Mouse (Mus musculus) intestine, embryonic 15.5 days (tissue): ENCODE measurements around the gene Rpl37a. TPM values are rescaled to one million over a fixed set of nuclear protein-coding genes. Genes with fewer than 3 reads are reported as not detected.

Experiments
- ATAC-seq: fragments of 200-750 bp; cut with Nextera tagmentation; 2 replicates; pipeline ENCODE4 v1.8.0; 2017; ENCODE audit warnings: moderate TSS enrichment, moderate library complexity
- H3K27ac ChIP-seq: fragments of 300-500 bp; sonication (generic); 2 replicates; pipeline ENCODE4 v1.5.1; 2015; ENCODE audit warnings: mild to moderate bottlenecking, inconsistent platforms
- H3K27me3 ChIP-seq: fragments of 300-500 bp; sonication (generic); replicated peaks from 2 replicates; pipeline ENCODE4 v1.6.1; 2015; ENCODE audit warnings: inconsistent platforms
- H3K36me3 ChIP-seq: fragments of 300-500 bp; sonication (generic); 2 replicates; pipeline ENCODE4 v1.6.1; 2015; ENCODE audit warnings: inconsistent platforms
- H3K4me1 ChIP-seq: fragments of 300-500 bp; sonication (generic); replicated peaks from 2 replicates; pipeline ENCODE4 v1.6.1; 2015; ENCODE audit warnings: inconsistent platforms
- H3K4me2 ChIP-seq: fragments of 300-500 bp; sonication (generic); replicated peaks from 2 replicates; pipeline ENCODE4 v1.6.1; 2015; ENCODE audit warnings: mild to moderate bottlenecking, inconsistent platforms
- H3K4me3 ChIP-seq: fragments of 300-500 bp; sonication (generic); replicated peaks from 2 replicates; pipeline ENCODE4 v1.5.1; 2015; ENCODE audit warnings: inconsistent platforms
- H3K9ac ChIP-seq: fragments of 300-500 bp; sonication (generic); 2 replicates; pipeline ENCODE4 v1.6.1; 2015; ENCODE audit warnings: inconsistent platforms
- H3K9me3 ChIP-seq: fragments of 300-500 bp; sonication (generic); 2 replicates; pipeline ENCODE4 v1.6.1; 2016; ENCODE audit warnings: inconsistent platforms
- WGBS: fragments of 180-500 bp; shearing (Covaris S2); methylation state at CpG from one replicate; pipeline ENCODE4 v1.1.7; 2015; 5-methylcytosine and 5-hydroxymethylcytosine counted together
- polyA plus RNA-seq: library from polyadenylated mRNA; unstranded; fragments of >200 nt; fragmentation: Nextera tagmentation; extraction: Ambion mirVana; gene quantifications from 2 replicates; pipeline ENCODE4 v1.2.1, GENCODE M21; 2015

Gene Rpl37a
- polyA plus RNA-seq, 1 experiment from 2014 or later, result 1,885 TPM

DNA sequence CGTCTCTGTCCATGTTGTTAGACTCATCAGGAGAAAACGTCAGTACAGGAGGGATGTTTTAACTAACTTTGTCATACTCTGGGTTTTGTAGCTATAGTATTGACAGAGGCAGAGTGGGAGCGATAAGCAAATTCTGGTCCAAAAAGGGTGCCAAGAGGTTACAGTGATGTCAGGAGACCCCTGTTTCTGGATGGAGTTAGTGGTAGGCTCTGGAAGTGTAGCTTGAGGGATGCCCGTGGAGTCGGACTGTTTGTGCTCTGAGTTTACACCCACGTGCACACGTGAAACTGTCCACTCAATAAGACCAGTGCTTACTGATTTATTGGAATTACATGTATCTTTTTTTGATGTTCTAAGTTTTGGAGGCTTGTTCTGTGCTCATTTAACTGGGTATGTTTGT lies 6.5 kb downstream of the Rpl37a start:
- H3K9me3 ChIP-seq, result no peaks in the 10 kb centered on the region
- no peak overlapping the region for H3K4me3 ChIP-seq
- no peak overlapping the region for H3K4me2 ChIP-seq
- H3K27me3 ChIP-seq, result no peaks in the 10 kb centered on the region
- H3K4me1 ChIP-seq, result peaks cover 7% of the 10 kb centered on the region; the same call in 1 of the 2 replicates
- ATAC-seq, result no peak
- H3K9ac ChIP-seq, result no peak overlapping the region
- H3K27ac ChIP-seq, result no peak overlapping the region
- H3K36me3 ChIP-seq, result peaks cover 14% of the 10 kb centered on the region
- WGBS, result 89% methylated on average over 7 of the region's 7 CpGs

DNA sequence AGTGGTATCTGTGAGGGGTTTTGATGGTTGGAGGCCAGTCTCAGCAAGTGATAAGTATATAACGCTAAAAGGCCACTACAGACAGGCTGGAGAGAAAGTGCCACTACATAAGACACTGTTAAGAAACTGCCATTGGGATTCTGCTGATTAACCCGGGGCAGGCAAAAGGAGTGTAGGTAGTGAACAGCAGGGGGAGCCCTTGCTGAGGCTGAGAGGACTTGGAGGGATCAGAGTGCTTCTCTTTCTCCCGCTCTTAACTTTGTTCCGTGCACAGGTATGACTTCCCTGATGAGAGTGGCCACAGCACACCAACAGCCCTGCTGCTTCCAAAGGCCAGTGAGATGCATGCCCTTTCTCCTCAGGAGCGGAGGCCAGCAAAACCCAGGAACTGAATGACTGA lies 7.8 kb downstream of the Rpl37a start:
- Histone ChIP-seq H3K27me3 (no peaks in the 10 kb centered on the region), H3K36me3 (peaks cover 10% of the 10 kb centered on the region), H3K9me3 (no peaks in the 10 kb centered on the region), H3K4me3 (no peak overlapping the region), H3K9ac (0 out of 2 replicates have a peak overlapping the region, but pooled peaks have one; percentile 14), H3K27ac (no peak overlapping the region), H3K4me2 (no peak overlapping the region), H3K4me1 (no peaks in the 10 kb centered on the region)
- ATAC-seq, result peak; percentile 69
- 25% methylated on average over 5 of the region's 5 CpGs for WGBS

DNA sequence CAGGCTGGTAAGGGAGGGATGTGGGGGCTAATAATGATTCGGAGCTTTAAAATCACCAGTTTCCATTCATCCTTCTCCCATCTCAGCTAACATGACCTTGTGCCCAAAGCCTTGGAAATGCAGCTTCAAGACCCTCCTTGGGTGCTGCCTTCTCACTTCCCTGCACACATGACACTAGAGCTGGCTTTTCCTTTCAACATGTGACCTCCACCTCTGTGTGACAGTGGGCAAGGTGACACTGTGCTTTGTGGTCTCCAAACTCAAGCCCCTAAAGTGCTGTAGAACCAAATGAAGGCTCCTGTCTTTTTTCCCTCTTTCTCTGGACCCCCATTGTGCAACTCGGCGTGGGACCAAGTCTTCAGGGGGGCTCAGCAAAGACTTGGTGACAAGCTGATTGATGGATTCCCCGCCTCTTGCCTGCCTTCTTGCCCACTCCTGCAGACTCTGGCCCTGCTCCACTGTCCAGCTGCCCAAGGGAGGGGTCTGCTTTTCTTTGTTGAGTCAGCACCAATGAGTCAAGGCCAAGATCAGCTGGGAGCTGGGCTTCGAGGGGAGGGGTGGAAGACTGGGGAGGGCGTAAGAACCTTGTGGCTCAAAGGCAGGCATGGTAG lies 9.1 kb downstream of the Rpl37a start:
- 72% methylated on average over 6 of the region's 6 CpGs for WGBS
- H3K4me1 ChIP-seq, result no peaks in the 10 kb centered on the region
- no peak overlapping the region for H3K4me2 ChIP-seq
- no peaks in the 10 kb centered on the region for H3K9me3 ChIP-seq
- no peak overlapping the region for H3K9ac ChIP-seq
- no peak overlapping the region for H3K4me3 ChIP-seq
- H3K27ac ChIP-seq, result no peak overlapping the region
- H3K27me3 ChIP-seq, result no peaks in the 10 kb centered on the region
- peaks cover 3% of the 10 kb centered on the region; the same call in 1 of the 2 replicates for H3K36me3 ChIP-seq
- ATAC-seq, result no peak

DNA sequence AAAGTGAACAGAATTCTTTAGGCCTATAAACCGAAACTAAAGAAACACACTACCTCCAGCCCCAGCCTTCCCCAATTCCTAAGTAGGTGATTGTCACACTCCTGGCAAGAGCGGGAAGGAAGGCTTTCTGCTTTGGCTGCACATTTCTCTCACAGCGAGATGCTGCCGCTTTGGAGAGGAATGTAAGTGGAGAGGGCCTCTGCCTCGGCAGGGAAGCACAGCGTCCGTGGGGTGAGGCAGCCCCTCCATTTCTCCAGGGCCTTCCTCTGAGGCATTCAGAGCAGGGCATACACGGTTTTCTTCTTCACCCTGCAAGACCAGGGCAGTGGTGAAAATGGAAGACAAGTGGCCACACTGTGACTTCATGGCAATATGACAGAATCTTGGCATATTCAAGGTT lies 11.6 kb downstream of the Rpl37a start:
- H3K36me3 ChIP-seq, result no peaks in the 10 kb centered on the region
- H3K4me2 ChIP-seq, result no peak overlapping the region
- no peaks in the 10 kb centered on the region for H3K9me3 ChIP-seq
- no peak overlapping the region for H3K27ac ChIP-seq
- H3K27me3 ChIP-seq, result no peaks in the 10 kb centered on the region
- WGBS, result 53% methylated on average over 8 of the region's 8 CpGs
- H3K9ac ChIP-seq, result no peak overlapping the region
- no peak for ATAC-seq
- no peak overlapping the region for H3K4me3 ChIP-seq
- H3K4me1 ChIP-seq, result no peaks in the 10 kb centered on the region

DNA sequence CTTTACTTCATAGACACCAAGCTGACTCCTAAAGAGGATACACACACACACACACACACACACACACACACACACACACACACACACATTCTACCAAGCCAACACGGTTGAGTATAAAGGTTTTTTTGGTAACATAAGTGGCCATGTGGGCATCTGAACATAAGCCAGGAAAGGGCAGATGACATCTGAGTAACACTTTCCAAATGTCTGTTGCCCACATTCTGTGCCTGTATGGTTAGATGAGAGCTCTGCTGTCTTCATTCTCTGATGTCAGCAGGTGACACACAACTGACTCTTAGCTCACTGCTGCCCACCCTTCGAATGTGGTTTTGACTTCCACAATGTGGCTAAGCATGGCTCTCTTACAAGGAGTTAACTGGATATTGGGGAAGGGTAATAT lies 13.3 kb downstream of the Rpl37a start:
- 78% methylated on average over 2 of the region's 2 CpGs for WGBS
- H3K27me3 ChIP-seq, result no peaks in the 10 kb centered on the region
- no peak overlapping the region for H3K4me2 ChIP-seq
- H3K9me3 ChIP-seq, result no peaks in the 10 kb centered on the region
- no peak overlapping the region for H3K27ac ChIP-seq
- ATAC-seq, result no peak
- no peaks in the 10 kb centered on the region for H3K4me1 ChIP-seq
- H3K4me3 ChIP-seq, result no peak overlapping the region
- no peak overlapping the region for H3K9ac ChIP-seq
- H3K36me3 ChIP-seq, result no peaks in the 10 kb centered on the region

DNA sequence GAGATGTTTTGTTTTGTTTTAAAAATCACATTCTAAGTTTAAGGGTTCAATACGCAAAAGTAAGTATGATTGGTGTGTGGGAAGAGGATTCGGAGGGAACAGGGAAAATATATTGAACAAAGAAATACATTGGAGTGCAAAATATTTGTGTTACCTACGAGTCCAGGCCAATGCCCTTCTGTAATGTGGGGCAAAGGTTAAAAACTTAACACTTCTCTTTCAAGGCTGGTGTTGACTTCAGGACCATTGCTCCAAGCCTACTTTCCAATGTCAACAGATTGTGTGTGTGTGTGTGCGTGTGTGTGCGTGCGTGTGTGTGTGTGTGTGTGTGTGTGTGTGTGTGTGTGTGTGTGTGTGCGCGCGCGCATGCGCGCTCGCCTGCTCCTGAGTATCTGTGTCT lies 14.9 kb downstream of the Rpl37a start:
- Histone ChIP-seq H3K36me3 (no peaks in the 10 kb centered on the region), H3K9ac (no peak overlapping the region), H3K27me3 (no peaks in the 10 kb centered on the region), H3K9me3 (no peaks in the 10 kb centered on the region), H3K4me1 (no peaks in the 10 kb centered on the region), H3K4me3 (no peak overlapping the region), H3K27ac (no peak overlapping the region), H3K4me2 (no peak overlapping the region)
- WGBS, result 81% methylated on average over 13 of the region's 13 CpGs
- ATAC-seq, result no peak

DNA sequence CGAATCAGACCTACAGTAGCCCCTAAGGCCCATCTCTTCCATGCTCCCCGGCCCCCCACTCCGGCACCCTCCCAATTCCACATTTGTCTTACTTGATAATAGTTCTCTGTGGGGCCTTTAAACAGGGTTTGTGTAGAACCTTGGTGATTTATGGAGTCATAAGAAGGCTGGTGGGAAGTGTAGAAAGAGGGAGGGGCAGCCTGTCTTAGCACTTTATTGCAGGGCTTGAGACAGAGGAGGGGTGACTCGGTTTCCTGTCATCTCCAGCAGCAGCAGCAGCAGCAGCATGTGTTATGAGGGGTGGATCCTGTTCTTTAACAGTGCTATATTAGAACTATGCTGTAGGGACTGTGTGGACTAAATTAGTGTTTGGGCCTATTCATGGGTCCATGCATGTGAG lies 17.7 kb downstream of the Rpl37a start:
- Histone ChIP-seq H3K27ac (no peak overlapping the region), H3K36me3 (no peaks in the 10 kb centered on the region), H3K4me1 (no peaks in the 10 kb centered on the region), H3K4me2 (no peak overlapping the region), H3K4me3 (no peak overlapping the region), H3K9me3 (no peaks in the 10 kb centered on the region), H3K27me3 (no peaks in the 10 kb centered on the region), H3K9ac (no peak overlapping the region)
- 35% methylated on average over 4 of the region's 4 CpGs for WGBS
- ATAC-seq, result peak; percentile 68

DNA sequence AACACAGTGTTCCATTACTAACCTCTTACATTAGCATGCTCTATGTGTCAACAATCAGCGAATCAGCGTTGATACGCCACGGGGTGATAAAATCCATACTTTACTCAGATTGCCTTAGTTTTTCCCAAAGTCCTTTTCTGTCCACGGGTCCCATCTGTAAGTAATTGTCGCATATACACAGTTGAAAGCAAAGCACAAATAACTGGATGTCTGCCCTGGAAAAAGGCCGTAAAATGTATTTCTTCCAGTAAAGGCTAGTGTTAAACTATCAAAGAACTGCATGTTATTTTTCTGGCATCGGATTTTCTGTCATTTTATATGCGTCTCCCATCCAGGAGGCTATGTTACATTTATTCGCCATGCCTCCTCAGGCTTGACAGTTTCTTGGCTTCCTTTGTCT lies 19.0 kb downstream of the Rpl37a start:
- H3K27me3 ChIP-seq, result no peaks in the 10 kb centered on the region
- H3K4me2 ChIP-seq, result no peak overlapping the region
- 63% methylated on average over 10 of the region's 10 CpGs for whole genome bisulfite sequencing
- H3K27ac ChIP-seq, result no peak overlapping the region
- H3K4me3 ChIP-seq, result no peak overlapping the region
- H3K9ac ChIP-seq, result no peak overlapping the region
- H3K9me3 ChIP-seq, result no peaks in the 10 kb centered on the region
- no peaks in the 10 kb centered on the region for H3K4me1 ChIP-seq
- H3K36me3 ChIP-seq, result no peaks in the 10 kb centered on the region
- no peak for ATAC-seq

DNA sequence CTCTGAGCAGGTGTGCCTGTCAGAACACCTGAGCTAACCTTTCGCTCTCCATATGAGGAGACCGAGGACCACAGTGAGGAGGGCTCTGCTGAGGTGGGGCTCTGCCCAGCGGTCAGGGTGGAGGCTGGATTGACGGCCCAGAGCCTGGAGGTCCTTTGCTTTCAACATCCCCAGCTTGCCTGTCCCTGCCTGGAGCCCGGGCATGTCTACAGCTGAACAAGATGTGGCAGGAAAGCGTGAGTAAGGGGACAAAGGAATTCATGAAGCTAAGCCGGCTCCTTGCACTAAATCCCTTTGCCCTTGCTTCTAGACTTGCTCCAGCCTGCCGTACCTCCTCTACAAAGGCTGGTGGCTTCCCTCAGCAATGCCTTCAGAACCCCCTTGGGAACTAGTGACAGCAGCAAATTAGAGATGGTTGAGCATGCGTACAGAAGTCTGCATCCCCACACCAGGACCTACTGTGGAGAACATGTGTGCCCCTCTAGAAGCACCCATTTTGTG lies 22.2 kb downstream of the Rpl37a start:
- Histone ChIP-seq H3K4me1 (peaks cover 16% of the 10 kb centered on the region), H3K9ac (no peak overlapping the region), H3K27ac (no peak overlapping the region), H3K9me3 (no peaks in the 10 kb centered on the region), H3K36me3 (no peaks in the 10 kb centered on the region), H3K4me3 (no peak overlapping the region), H3K4me2 (no peak overlapping the region), H3K27me3 (no peaks in the 10 kb centered on the region)
- ATAC-seq, result no peak
- 89% methylated on average over 9 of the region's 9 CpGs for WGBS

DNA sequence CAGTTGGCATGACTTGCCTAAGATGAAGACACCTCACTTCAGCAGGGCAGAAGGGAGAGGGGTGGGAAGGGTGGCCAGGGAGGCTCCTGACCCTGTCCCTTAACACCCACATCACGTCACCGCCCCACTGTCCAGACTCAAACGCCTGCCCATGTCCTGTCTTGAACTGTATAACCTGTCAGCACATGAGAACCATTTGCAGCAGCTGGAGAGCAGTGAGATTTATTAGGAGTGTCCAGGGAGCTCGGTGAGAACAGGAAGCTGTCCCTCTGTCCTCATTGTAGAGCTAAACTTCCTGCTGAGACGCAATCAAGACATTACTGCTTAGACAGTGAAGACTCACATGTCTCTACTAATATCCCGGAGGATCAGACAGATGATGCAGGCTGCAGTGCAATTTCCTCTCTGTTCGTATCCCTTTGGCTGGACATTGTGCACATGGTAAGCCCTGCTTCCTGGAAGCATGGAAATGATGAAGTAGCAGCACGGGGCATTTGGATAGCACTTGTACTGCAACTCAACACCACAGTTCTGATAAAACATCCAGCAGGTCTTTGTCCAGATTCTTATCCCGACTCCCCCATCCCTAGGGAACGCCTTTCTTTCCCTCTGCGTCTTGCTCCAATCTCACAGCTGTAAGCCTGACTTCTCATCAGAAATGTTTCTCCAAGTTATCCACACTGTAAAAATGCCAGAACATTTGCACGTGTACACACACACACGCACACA lies 25.5 kb downstream of the Rpl37a start:
- Histone ChIP-seq H3K27ac (no peak overlapping the region), H3K27me3 (no peaks in the 10 kb centered on the region), H3K36me3 (no peaks in the 10 kb centered on the region), H3K4me3 (no peak overlapping the region), H3K9me3 (no peaks in the 10 kb centered on the region), H3K9ac (no peak overlapping the region), H3K4me2 (no peak overlapping the region; the same call in 1 of the 2 replicates), H3K4me1 (peaks cover 16% of the 10 kb centered on the region)
- WGBS, result 39% methylated on average over 13 of the region's 13 CpGs
- ATAC-seq, result peak; percentile 45; the same call in 1 of the 2 replicates

DNA sequence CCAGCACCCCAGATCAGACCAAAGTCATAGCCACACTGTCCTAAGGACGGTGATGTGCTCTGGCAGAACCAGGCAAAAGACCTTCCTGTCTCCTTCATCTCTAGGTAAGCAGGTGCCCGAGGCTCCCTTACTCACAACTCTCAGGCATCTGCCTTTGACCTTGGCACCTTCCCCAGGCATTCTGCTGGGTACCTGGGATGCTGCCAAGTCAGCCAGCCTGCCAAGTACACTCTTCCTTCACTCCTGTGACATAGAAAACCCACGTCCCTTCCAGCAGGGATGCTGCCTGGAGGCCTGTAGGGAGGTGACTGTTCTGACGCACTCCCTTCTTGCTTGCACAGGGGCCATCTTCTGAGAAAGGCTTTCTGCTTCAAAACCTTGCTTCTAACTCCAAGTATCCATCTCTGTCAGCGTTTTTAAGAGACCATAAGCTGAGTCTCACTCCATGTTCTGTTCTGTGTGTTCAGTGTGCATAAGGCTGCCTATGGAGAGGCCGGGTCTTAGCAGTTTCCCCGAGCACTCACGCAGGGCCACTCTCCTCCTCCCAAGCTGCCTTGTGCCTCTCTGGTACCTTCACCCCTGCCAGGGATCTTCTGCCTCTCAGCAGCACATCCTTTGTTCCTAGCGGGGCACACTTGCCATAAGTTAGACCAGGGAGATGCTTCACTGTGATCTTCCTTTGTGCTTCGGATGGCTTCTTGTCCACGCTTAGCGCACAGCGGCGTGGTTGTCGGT lies 28.0 kb downstream of the Rpl37a start:
- no peak overlapping the region for H3K9ac ChIP-seq
- no peak overlapping the region for H3K4me2 ChIP-seq
- no peaks in the 10 kb centered on the region for H3K36me3 ChIP-seq
- WGBS, result 81% methylated on average over 15 of the region's 15 CpGs
- no peak overlapping the region; the same call in 1 of the 2 replicates for H3K27ac ChIP-seq
- H3K27me3 ChIP-seq, result no peaks in the 10 kb centered on the region
- no peak overlapping the region for H3K4me3 ChIP-seq
- ATAC-seq, result no peak
- H3K4me1 ChIP-seq, result peaks cover 16% of the 10 kb centered on the region
- H3K9me3 ChIP-seq, result no peaks in the 10 kb centered on the region

DNA sequence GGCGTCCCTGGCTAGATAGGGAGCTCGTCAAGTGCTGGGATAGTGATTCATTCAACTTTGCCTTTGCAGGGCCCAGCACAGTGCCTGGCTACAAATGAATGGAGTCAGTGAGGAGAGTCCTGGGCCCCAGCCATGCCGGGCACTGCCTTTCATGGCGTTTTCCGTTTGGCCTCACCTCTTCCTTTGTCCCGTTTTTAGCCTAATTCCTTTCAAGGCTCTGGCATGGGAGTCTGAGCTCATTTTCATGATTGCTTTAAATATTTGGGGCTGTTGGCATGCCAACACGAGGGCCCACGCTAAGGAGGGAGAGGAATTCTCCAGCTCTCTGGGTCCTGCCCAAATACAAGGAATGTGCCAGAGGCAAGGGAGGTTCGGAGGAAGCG lies 28.6 kb downstream of the Rpl37a start:
- no peaks in the 10 kb centered on the region for H3K9me3 ChIP-seq
- H3K27ac ChIP-seq, result no peak overlapping the region
- H3K9ac ChIP-seq, result no peak overlapping the region
- 66% methylated on average over 10 of the region's 10 CpGs for WGBS
- H3K4me1 ChIP-seq, result peaks cover 17% of the 10 kb centered on the region
- no peaks in the 10 kb centered on the region for H3K36me3 ChIP-seq
- no peak overlapping the region for H3K4me3 ChIP-seq
- H3K27me3 ChIP-seq, result no peaks in the 10 kb centered on the region
- 0 out of 2 replicates have a peak, but pooled peaks have one; percentile 28 for ATAC-seq
- no peak overlapping the region for H3K4me2 ChIP-seq
